Mouse (Mus musculus): ENCODE results near the gene Tspan5. TPM values are rescaled to one million over a fixed set of nuclear protein-coding genes. Genes with fewer than 3 reads are reported as not detected.
A peak's percentile ranks its signal among the peaks of the same experiment; 100 is the strongest.

Tspan5 gene
- polyA plus RNA-seq (2012; rRNA removed) (1.9 and 2.0 TPM in 2 replicates), polyA plus RNA-seq (2014; fragmentation: Nextera tagmentation; extraction: Ambion mirVana) (2.9 and 3.1 TPM in 2 replicates)

- no peak for TF ChIP-seq CTCF (IDR thresholded peaks at IDR 0.05; ENCODE audit: low read depth)
- no peak for TF ChIP-seq EP300 (IDR thresholded peaks at IDR 0.05; ENCODE audit: low read depth)
- H3K27me3 ChIP-seq (ENCODE audit: control insufficient read depth, insufficient read depth, low read length) = peaks cover 31% of the 10 kb centered on the region
- no peaks in the 10 kb centered on the region for H3K9me3 ChIP-seq (ENCODE audit: control insufficient read depth, low read length)
- peak within 1 kb of the TSS; percentile 41 for H3K9ac ChIP-seq (replicated peaks)
- under 1% methylated on average over 68 of the region's 100 CpGs for WGBS (ENCODE audit: insufficient replicate concordance)
- H3K36me3 ChIP-seq (replicated peaks; ENCODE audit: control insufficient read depth, insufficient read depth, low read depth) = no peaks in the 10 kb centered on the region
- peaks cover 2 to 14% of the 10 kb centered on the region in 2 experiments; a peak in 3 of 4 replicates for H3K4me1 ChIP-seq (replicated peaks; ENCODE audit: control insufficient read depth in 2 of 2, insufficient read depth in 2 of 2, low read length in 1 of 2)
- peak within 1 kb of the TSS; percentile 92 for H3K4me2 ChIP-seq (ENCODE audit: low read depth)
- no peak within 1 kb of the TSS for H3K27ac ChIP-seq
- H3K4me3 ChIP-seq (ENCODE audit: insufficient read depth in 1 of 2, low read depth in 2 of 2, low read length in 2 of 2) = peak within 1 kb of the TSS; percentile 58 to 71
- peak; percentile 82 for ATAC-seq (ENCODE audit: insufficient read depth)
- DNase-seq (ENCODE audit: low read depth in 3 of 3, low spot score in 3 of 3) = peak in 2 of 3 experiments; percentile 40 to 46
Observed at GRCm38 (mm10) chr3:138741649-138742565, at the start of gene Tspan5. Gene Tspan5 (plus strand): TSS chr3:138742195.

GRCm38 (mm10) chr3:138692302-138692701 lies 49.7 kb upstream of the Tspan5 start:
- Histone ChIP-seq H3K36me3 (replicated peaks; ENCODE audit: control insufficient read depth, insufficient read depth, low read depth) (no peaks in the 10 kb centered on the region), H3K4me1 (replicated peaks; ENCODE audit: control insufficient read depth in 2 of 2, insufficient read depth in 2 of 2, low read length in 1 of 2) (no peaks in the 10 kb centered on the region), H3K27ac (no peak overlapping the region), H3K9me3 (ENCODE audit: control insufficient read depth, low read length) (no peaks in the 10 kb centered on the region), H3K27me3 (ENCODE audit: control insufficient read depth, insufficient read depth, low read length) (no peaks in the 10 kb centered on the region), H3K4me2 (ENCODE audit: low read depth) (no peak overlapping the region), H3K4me3 (ENCODE audit: insufficient read depth in 1 of 2, low read depth in 2 of 2, low read length in 2 of 2) (no peak overlapping the region), H3K9ac (replicated peaks) (no peak overlapping the region)
- TF ChIP-seq EP300 (IDR thresholded peaks at IDR 0.05; ENCODE audit: low read depth) (no peak), CTCF (IDR thresholded peaks at IDR 0.05; ENCODE audit: low read depth) (no peak)
- 42% methylated on average over 1 of the region's 1 CpGs for WGBS (ENCODE audit: insufficient replicate concordance)
- ATAC-seq (ENCODE audit: insufficient read depth) (no peak), DNase-seq (ENCODE audit: low read depth in 3 of 3, low spot score in 3 of 3) (no peak)

- DNase-seq (ENCODE audit: low read depth in 3 of 3, low spot score in 3 of 3) (no peak), ATAC-seq (ENCODE audit: insufficient read depth) (no peak)
- TF ChIP-seq EP300 (IDR thresholded peaks at IDR 0.05; ENCODE audit: low read depth) = 0 out of 2 replicates have a peak, but pooled peaks have one; percentile 9
- TF ChIP-seq CTCF (IDR thresholded peaks at IDR 0.05; ENCODE audit: low read depth) = no peak
- Histone ChIP-seq H3K4me2 (ENCODE audit: low read depth) (no peak overlapping the region), H3K9me3 (ENCODE audit: control insufficient read depth, low read length) (no peaks in the 10 kb centered on the region), H3K27me3 (ENCODE audit: control insufficient read depth, insufficient read depth, low read length) (no peaks in the 10 kb centered on the region), H3K4me1 (replicated peaks; ENCODE audit: control insufficient read depth in 2 of 2, insufficient read depth in 2 of 2, low read length in 1 of 2) (no peaks in the 10 kb centered on the region), H3K36me3 (replicated peaks; ENCODE audit: control insufficient read depth, insufficient read depth, low read depth) (no peaks in the 10 kb centered on the region), H3K27ac (no peak overlapping the region), H3K9ac (replicated peaks) (no peak overlapping the region), H3K4me3 (ENCODE audit: insufficient read depth in 1 of 2, low read depth in 2 of 2, low read length in 2 of 2) (no peak overlapping the region)
- 45% methylated on average over 12 of the region's 12 CpGs for WGBS (ENCODE audit: insufficient replicate concordance)
Observed at GRCm38 (mm10) chr3:138703399-138703798, 38.6 kb upstream of the Tspan5 start.

- Histone ChIP-seq H3K36me3 (replicated peaks; ENCODE audit: control insufficient read depth, insufficient read depth, low read depth) (no peaks in the 10 kb centered on the region), H3K27me3 (ENCODE audit: control insufficient read depth, insufficient read depth, low read length) (no peaks in the 10 kb centered on the region), H3K27ac (no peak overlapping the region), H3K4me3 (ENCODE audit: insufficient read depth in 1 of 2, low read depth in 2 of 2, low read length in 2 of 2) (no peak overlapping the region), H3K4me1 (replicated peaks; ENCODE audit: control insufficient read depth in 2 of 2, insufficient read depth in 2 of 2, low read length in 1 of 2) (no peaks in the 10 kb centered on the region), H3K9me3 (ENCODE audit: control insufficient read depth, low read length) (no peaks in the 10 kb centered on the region), H3K4me2 (ENCODE audit: low read depth) (no peak overlapping the region), H3K9ac (replicated peaks) (no peak overlapping the region)
- ATAC-seq (ENCODE audit: insufficient read depth) (no peak), DNase-seq (ENCODE audit: low read depth in 3 of 3, low spot score in 3 of 3) (no peak)
- 43% methylated on average over 9 of the region's 9 CpGs for WGBS (ENCODE audit: insufficient replicate concordance)
- no peak for TF ChIP-seq CTCF (IDR thresholded peaks at IDR 0.05; ENCODE audit: low read depth)
- no peak for TF ChIP-seq EP300 (IDR thresholded peaks at IDR 0.05; ENCODE audit: low read depth)
Observed at GRCm38 (mm10) chr3:138704469-138704868, 37.5 kb upstream of the Tspan5 start.

- ATAC-seq (ENCODE audit: insufficient read depth) = no peak
- Histone ChIP-seq H3K36me3 (replicated peaks; ENCODE audit: control insufficient read depth, insufficient read depth, low read depth) (no peaks in the 10 kb centered on the region), H3K9ac (replicated peaks) (no peak overlapping the region), H3K4me3 (ENCODE audit: insufficient read depth in 1 of 2, low read depth in 2 of 2, low read length in 2 of 2) (no peak overlapping the region), H3K9me3 (ENCODE audit: control insufficient read depth, low read length) (no peaks in the 10 kb centered on the region), H3K4me2 (ENCODE audit: low read depth) (no peak overlapping the region), H3K4me1 (replicated peaks; ENCODE audit: control insufficient read depth in 2 of 2, insufficient read depth in 2 of 2, low read length in 1 of 2) (no peaks in the 10 kb centered on the region), H3K27ac (no peak overlapping the region), H3K27me3 (ENCODE audit: control insufficient read depth, insufficient read depth, low read length) (no peaks in the 10 kb centered on the region)
- no peak for DNase-seq (ENCODE audit: low read depth in 3 of 3, low spot score in 3 of 3)
- 66% methylated on average over 14 of the region's 14 CpGs for WGBS (ENCODE audit: insufficient replicate concordance)
- TF ChIP-seq CTCF (IDR thresholded peaks at IDR 0.05; ENCODE audit: low read depth) (no peak), EP300 (IDR thresholded peaks at IDR 0.05; ENCODE audit: low read depth) (no peak)
Observed at GRCm38 (mm10) chr3:138705875-138706274, 36.1 kb upstream of the Tspan5 start.

Measured in liver, embryonic 14.5 days (tissue).